Mouse (Mus musculus): ENCODE measurements around the gene Lmnb2. TPM values are rescaled to one million over a fixed set of nuclear protein-coding genes. Genes with fewer than 3 reads are reported as not detected.

The Lmnb2 gene
- 8.5 and 10.1 TPM in 2 replicates for polyA plus RNA-seq (2012; rRNA removed)

DNA sequence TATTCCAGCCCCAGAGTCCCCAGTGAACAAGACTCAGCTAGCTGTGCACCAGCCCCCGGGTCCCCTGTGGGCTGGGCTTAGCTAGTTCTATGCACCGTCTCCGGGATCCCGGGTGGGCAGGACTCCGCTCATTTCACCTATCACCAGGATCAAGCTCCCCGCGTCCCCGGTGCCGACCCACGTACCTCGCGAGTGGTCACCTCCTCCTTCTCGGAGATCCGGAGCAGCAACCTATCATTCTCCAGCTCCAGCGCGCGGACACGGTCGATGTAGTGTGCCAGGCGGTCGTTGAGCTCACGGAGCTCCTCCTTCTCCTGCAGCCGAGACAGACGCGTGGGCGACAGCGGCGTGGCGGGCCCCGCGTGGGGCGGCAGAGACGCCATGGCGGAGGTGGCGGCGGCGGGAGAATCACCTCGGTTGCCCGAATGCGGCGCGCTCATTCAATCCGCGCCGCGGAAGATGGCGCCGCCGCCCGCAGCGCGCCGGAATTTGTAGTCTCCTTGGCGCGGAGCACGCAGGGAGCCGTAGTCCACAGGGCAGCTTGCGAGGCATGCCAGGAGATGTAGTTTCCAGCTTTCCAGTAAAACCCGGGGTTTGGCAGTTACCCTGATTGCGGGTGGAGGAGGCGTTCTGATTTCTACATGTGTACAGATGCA, at the start of gene Lmnb2:
Gene Lmnb2 (minus strand): TSS at position 467 of the 656 bp plus-strand sequence.
- H3K27ac ChIP-seq (ENCODE audit: insufficient read depth, low read depth, low read length), result no peak within 1 kb of the TSS
- no peak for TF ChIP-seq POLR2A (IDR thresholded peaks at IDR 0.05; ENCODE audit: low read depth, low read length)
- TF ChIP-seq CTCF (conservative IDR thresholded peaks at IDR 0.05; ENCODE audit: insufficient read depth, insufficient read length, low read depth, low read length), result no peak
- peak within 1 kb of the TSS; percentile 90 for H3K4me3 ChIP-seq (ENCODE audit: insufficient read depth, low read depth, low read length)
- peak; percentile 83 for DNase-seq
- 0 out of 2 replicates have a peak, but pooled peaks cover 7% of the 10 kb centered on the region for H3K4me1 ChIP-seq (ENCODE audit: control insufficient read depth, insufficient read depth, low read length)
- 1% methylated on average over 61 of the region's 61 CpGs for WGBS
- no peaks in the 10 kb centered on the region for H3K27me3 ChIP-seq (replicated peaks; ENCODE audit: control insufficient read depth, insufficient read depth, low read length)
- H3K36me3 ChIP-seq (ENCODE audit: control insufficient read depth, insufficient read depth, low read length), result no peaks in the 10 kb centered on the region

DNA sequence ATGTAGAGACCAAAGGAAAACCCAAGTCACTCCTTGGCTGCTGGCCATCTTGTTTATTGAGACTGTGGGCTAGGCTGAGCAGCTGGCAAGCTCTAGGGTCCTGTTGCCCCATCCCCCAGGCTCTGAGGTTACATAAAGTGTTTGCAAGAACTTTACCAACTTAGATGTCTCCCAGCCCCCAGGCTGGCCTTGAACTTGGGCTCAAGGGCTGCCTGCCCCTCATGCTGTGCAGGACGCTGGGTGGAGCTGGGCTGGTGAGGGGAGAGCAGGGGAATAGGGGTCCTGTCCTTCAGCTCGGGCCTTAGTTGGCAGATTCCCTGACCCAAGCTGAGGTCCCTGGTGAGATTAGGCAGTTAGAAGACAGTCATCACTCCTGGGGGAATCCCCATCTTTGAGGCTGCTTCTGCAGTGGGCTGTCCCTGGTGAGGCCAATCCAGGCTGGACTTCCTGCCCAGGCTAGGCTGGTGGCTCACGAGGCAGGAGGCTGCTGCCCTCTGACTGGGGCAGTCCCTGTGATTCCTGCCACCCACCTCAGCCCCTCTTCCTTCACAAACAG, 49.1 kb upstream of the Lmnb2 start:
- no peak overlapping the region for H3K4me3 ChIP-seq (ENCODE audit: insufficient read depth, low read depth, low read length)
- TF ChIP-seq CTCF (conservative IDR thresholded peaks at IDR 0.05; ENCODE audit: insufficient read depth, insufficient read length, low read depth, low read length), result no peak
- TF ChIP-seq POLR2A (IDR thresholded peaks at IDR 0.05; ENCODE audit: low read depth, low read length), result no peak
- no peak overlapping the region for H3K27ac ChIP-seq (ENCODE audit: insufficient read depth, low read depth, low read length)
- DNase-seq, result no peak
- H3K4me1 ChIP-seq (ENCODE audit: control insufficient read depth, insufficient read depth, low read length), result peaks cover 14% of the 10 kb centered on the region
- WGBS, result 57% methylated on average over 3 of the region's 3 CpGs
- no peaks in the 10 kb centered on the region for H3K27me3 ChIP-seq (replicated peaks; ENCODE audit: control insufficient read depth, insufficient read depth, low read length)
- no peaks in the 10 kb centered on the region for H3K36me3 ChIP-seq (ENCODE audit: control insufficient read depth, insufficient read depth, low read length)

DNA sequence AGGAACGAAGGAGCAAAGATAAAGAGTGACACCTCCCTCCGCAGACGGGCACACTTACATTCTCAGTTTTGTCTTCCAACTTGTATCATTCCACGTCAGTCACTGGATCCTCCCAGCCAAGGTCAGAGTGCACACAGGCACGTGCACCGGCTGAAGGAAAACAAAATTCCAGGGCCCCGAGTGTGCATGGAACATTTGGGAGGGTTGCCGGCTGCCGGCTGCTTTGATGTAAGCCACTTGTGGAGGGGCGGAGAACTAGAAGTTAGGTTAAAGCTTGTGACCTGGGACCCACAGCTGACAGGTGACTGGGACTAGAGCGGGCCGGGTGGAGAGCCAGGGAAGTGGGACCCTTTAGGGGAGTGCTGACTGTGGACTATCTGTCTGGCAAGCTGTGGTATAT, 48.3 kb upstream of the Lmnb2 start:
- no peaks in the 10 kb centered on the region for H3K27me3 ChIP-seq (replicated peaks; ENCODE audit: control insufficient read depth, insufficient read depth, low read length)
- H3K4me1 ChIP-seq (ENCODE audit: control insufficient read depth, insufficient read depth, low read length), result peaks cover 8% of the 10 kb centered on the region; the same call in 1 of the 2 replicates
- no peaks in the 10 kb centered on the region for H3K36me3 ChIP-seq (ENCODE audit: control insufficient read depth, insufficient read depth, low read length)
- TF ChIP-seq CTCF (conservative IDR thresholded peaks at IDR 0.05; ENCODE audit: insufficient read depth, insufficient read length, low read depth, low read length), result no peak
- no peak for TF ChIP-seq POLR2A (IDR thresholded peaks at IDR 0.05; ENCODE audit: low read depth, low read length)
- no peak overlapping the region for H3K27ac ChIP-seq (ENCODE audit: insufficient read depth, low read depth, low read length)
- no peak overlapping the region for H3K4me3 ChIP-seq (ENCODE audit: insufficient read depth, low read depth, low read length)
- peak; percentile 75 for DNase-seq
- 31% methylated on average over 12 of the region's 12 CpGs for WGBS

DNA sequence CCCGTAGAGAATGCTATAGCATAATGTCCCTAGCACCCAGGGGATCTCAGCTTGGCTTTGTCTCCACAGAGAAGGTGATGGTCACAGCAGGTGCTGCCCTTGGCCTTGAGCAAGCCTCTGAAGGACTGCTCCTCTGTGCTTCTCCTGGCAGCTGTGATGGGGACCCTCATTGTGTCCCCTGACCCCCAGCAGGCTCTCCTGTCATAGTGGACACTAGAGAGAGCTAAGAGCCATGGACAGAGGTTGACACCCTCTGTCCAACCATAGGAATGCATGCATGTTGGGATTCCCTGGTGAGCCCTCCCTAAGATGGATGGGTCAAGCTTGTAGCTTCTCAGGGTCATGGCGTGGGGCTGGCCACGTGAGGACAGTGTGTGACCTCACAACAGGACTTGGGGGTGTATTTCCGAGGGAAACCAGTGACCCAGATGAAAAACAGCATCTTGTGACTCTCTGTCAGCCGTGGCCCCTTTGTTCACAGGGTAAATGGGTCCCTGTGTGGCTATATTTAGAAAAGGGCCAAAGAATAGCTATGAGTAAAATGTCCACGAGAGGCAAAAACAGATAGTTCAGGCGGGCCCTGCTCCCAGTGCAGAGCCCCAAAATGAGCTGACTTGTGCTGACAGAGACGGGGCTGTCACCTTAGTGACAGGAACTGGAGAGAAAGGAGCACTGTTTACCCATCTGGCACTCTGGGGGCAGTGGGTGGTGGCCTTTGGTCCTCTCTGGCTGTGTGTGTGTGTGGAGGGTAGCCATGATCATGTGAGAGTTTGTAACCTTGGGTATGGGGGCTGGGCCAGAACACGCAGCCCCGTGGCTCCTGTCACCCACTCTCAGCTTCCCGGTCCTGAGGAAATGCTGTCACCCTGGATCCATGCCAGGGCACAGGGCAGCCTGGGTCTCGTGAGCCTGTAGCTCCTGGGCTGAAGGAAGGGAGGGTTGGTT, 45.3 kb upstream of the Lmnb2 start:
- 29% methylated on average over 12 of the region's 12 CpGs for WGBS
- TF ChIP-seq POLR2A (IDR thresholded peaks at IDR 0.05; ENCODE audit: low read depth, low read length), result no peak
- TF ChIP-seq CTCF (conservative IDR thresholded peaks at IDR 0.05; ENCODE audit: insufficient read depth, insufficient read length, low read depth, low read length), result no peak
- peak; percentile 73 for DNase-seq
- no peaks in the 10 kb centered on the region for H3K36me3 ChIP-seq (ENCODE audit: control insufficient read depth, insufficient read depth, low read length)
- H3K4me3 ChIP-seq (ENCODE audit: insufficient read depth, low read depth, low read length), result no peak overlapping the region
- H3K27ac ChIP-seq (ENCODE audit: insufficient read depth, low read depth, low read length), result no peak overlapping the region
- H3K4me1 ChIP-seq (ENCODE audit: control insufficient read depth, insufficient read depth, low read length), result peaks cover 11% of the 10 kb centered on the region
- no peaks in the 10 kb centered on the region for H3K27me3 ChIP-seq (replicated peaks; ENCODE audit: control insufficient read depth, insufficient read depth, low read length)

DNA sequence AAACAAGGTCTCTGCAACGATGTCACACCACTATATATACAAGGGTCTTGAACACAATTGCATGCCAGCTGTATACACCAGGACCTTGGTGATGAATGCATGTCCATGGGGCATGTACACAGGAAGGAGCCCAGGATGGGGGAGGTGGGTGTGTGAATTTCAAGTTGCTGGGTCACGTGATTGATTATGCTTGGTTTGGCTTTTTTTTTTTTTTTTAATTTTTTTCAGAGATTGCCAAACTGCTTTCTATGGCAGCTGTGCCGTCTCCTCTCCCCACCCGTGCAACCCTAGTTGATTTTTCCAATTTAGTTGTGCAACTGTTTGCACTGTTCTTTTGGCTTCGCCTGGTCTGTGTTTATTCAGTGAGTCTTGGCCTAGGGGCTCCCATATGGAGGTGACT, 44.5 kb upstream of the Lmnb2 start:
- TF ChIP-seq POLR2A (IDR thresholded peaks at IDR 0.05; ENCODE audit: low read depth, low read length) (no peak), CTCF (conservative IDR thresholded peaks at IDR 0.05; ENCODE audit: insufficient read depth, insufficient read length, low read depth, low read length) (no peak)
- no peaks in the 10 kb centered on the region for H3K36me3 ChIP-seq (ENCODE audit: control insufficient read depth, insufficient read depth, low read length)
- H3K27ac ChIP-seq (ENCODE audit: insufficient read depth, low read depth, low read length), result no peak overlapping the region
- 80% methylated on average over 5 of the region's 5 CpGs for WGBS
- no peak overlapping the region for H3K4me3 ChIP-seq (ENCODE audit: insufficient read depth, low read depth, low read length)
- DNase-seq, result no peak
- H3K4me1 ChIP-seq (ENCODE audit: control insufficient read depth, insufficient read depth, low read length), result peaks cover 11% of the 10 kb centered on the region
- no peaks in the 10 kb centered on the region for H3K27me3 ChIP-seq (replicated peaks; ENCODE audit: control insufficient read depth, insufficient read depth, low read length)

DNA sequence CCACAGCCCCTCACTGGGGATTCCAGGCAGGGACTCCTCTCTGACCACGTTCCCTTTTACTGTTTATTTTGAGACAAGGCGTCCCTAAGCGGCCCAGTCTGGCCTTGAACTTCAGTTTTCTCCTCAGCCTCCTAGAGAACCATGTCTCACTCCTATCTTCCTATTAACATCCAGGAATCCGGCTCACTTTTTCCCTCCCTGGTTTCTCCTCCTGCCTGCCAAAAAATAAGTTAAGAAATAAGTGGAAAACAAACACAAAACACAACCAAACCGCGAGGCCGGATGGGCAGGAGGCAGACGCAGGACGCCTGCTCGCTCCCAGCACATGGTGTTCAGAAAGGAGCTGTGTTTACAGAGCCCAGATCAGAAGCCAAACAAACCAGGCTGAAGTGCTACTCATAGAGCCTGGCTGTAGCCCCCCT, 44.0 kb upstream of the Lmnb2 start:
- H3K36me3 ChIP-seq (ENCODE audit: control insufficient read depth, insufficient read depth, low read length), result no peaks in the 10 kb centered on the region
- H3K4me1 ChIP-seq (ENCODE audit: control insufficient read depth, insufficient read depth, low read length), result peaks cover 11% of the 10 kb centered on the region
- no peak overlapping the region for H3K4me3 ChIP-seq (ENCODE audit: insufficient read depth, low read depth, low read length)
- H3K27ac ChIP-seq (ENCODE audit: insufficient read depth, low read depth, low read length), result 0 out of 2 replicates have a peak overlapping the region, but pooled peaks have one; percentile 14
- 65% methylated on average over 10 of the region's 10 CpGs for WGBS
- TF ChIP-seq CTCF (conservative IDR thresholded peaks at IDR 0.05; ENCODE audit: insufficient read depth, insufficient read length, low read depth, low read length), result no peak
- TF ChIP-seq POLR2A (IDR thresholded peaks at IDR 0.05; ENCODE audit: low read depth, low read length), result no peak
- H3K27me3 ChIP-seq (replicated peaks; ENCODE audit: control insufficient read depth, insufficient read depth, low read length), result no peaks in the 10 kb centered on the region
- DNase-seq, result peak; percentile 26

Measured in kidney, adult 2 months (tissue).